Mouse (Mus musculus): ENCODE measurements around the gene Ptpro.
"Not testable (repeated sequence)": the region's sequence is repeated elsewhere in the genome, so short reads cannot be mapped to it uniquely, and the experiment has no call there.

GRCm38 (mm10) chr6:137475695-137476094, 223.6 kb downstream of the Ptpro start:
- not testable (repeated sequence) for TF ChIP-seq CTCF (IDR thresholded peaks at IDR 0.05; ENCODE audit: low read depth, low read length); GATA1 (IDR thresholded peaks at IDR 0.05; ENCODE audit: borderline replicate concordance, low read length); GATA2 (IDR thresholded peaks at IDR 0.05; ENCODE audit: borderline replicate concordance, low read depth, low read length); TAL1 (conservative IDR thresholded peaks at IDR 0.05; ENCODE audit: low read depth, low read length); POLR2AphosphoS5 (IDR thresholded peaks at IDR 0.05; ENCODE audit: insufficient replicate concordance, low read depth, low read length)
